Mouse (Mus musculus) lung, embryonic 16.5 days (tissue): ENCODE results near the gene Gm10352. TPM values are rescaled to one million over a fixed set of nuclear protein-coding genes. Genes with fewer than 3 reads are reported as not detected.
"Not testable (repeated sequence)": the region's sequence is repeated elsewhere in the genome, so short reads cannot be mapped to it uniquely, and the experiment has no call there.

ENCODE experiments used
- ATAC-seq: fragments of 200-750 bp; cut with Nextera tagmentation; 2 replicates; pipeline ENCODE4 v1.8.0; 2017; ENCODE audit warnings: low read depth, mild to moderate bottlenecking, moderate library complexity
- H3K27ac ChIP-seq: fragments of 300-500 bp; sonication (generic); 2 replicates; pipeline ENCODE4 v1.5.1; 2014; ENCODE audit warnings: mild to moderate bottlenecking, control low read depth, low read length
- H3K27me3 ChIP-seq: fragments of 300-500 bp; sonication (generic); 2 replicates; pipeline ENCODE4 v1.6.1; 2014; ENCODE audit warnings: low read depth, low read length, mixed read lengths; ENCODE audit not compliant: control insufficient read depth, insufficient read depth
- H3K36me3 ChIP-seq: fragments of 300-500 bp; sonication (generic); 2 replicates; pipeline ENCODE4 v1.6.1; 2014; ENCODE audit warnings: low read length; ENCODE audit not compliant: control insufficient read depth, insufficient read depth
- H3K4me1 ChIP-seq: fragments of 300-500 bp; sonication (generic); replicated peaks from 2 replicates; pipeline ENCODE4 v1.6.1; 2014; ENCODE audit warnings: low read length, mixed read lengths; ENCODE audit not compliant: control insufficient read depth, insufficient read depth
- H3K4me2 ChIP-seq: fragments of 300-500 bp; sonication (generic); 2 replicates; pipeline ENCODE4 v1.6.1; 2014; ENCODE audit warnings: low read depth, low read length, control low read depth
- H3K4me3 ChIP-seq: fragments of 300-500 bp; sonication (generic); 2 replicates; pipeline ENCODE4 v1.5.1; 2014; ENCODE audit warnings: mild to moderate bottlenecking, low read length, control low read depth
- H3K9ac ChIP-seq: fragments of 300-500 bp; sonication (generic); 2 replicates; pipeline ENCODE4 v1.6.1; 2014; ENCODE audit warnings: low read length, control low read depth
- H3K9me3 ChIP-seq: fragments of 300-500 bp; sonication (generic); 2 replicates; pipeline ENCODE4 v1.6.1; 2016; ENCODE audit warnings: low read length; ENCODE audit not compliant: control insufficient read depth
- WGBS: fragments of 180-500 bp; shearing (Covaris S2); extraction: QIAGEN DNeasy Blood & Tissue Kit; methylation state at CpG from one replicate; pipeline ENCODE4 v1.1.7; 2014; 5-methylcytosine and 5-hydroxymethylcytosine counted together
- polyA plus RNA-seq: library from polyadenylated mRNA; unstranded; fragments of >200 nt; fragmentation: Nextera tagmentation; extraction: Ambion mirVana; gene quantifications from 2 replicates; pipeline ENCODE4 v1.2.1, GENCODE M21; 2015

Gm10352 gene
- not detected in 2 replicates for polyA plus RNA-seq

DNA sequence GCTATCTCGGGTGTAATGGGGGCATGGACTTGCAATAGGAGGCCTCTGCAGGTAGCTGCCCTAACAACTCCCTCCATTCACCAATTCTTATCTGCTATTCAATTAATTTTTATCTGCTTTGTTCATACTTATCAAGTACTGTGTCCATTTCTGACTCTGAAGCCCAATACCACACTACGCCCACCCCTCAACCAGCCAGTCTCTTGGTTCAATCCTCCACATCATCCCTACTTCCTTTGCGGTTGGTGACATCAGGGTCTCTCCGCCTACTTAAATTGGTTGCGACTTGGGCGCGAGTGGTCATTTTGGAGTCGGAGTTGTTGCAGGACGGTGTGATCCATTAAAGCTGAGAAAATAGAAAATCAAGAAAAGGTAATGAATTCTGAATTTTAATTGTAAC lies at the start of gene Gm10352:
Gm10352 (plus strand) TSS at position 301 of the 400 bp plus-strand sequence.
- not testable (repeated sequence) for H3K4me2 ChIP-seq, ATAC-seq, H3K9me3 ChIP-seq, H3K9ac ChIP-seq, H3K27ac ChIP-seq, H3K27me3 ChIP-seq, H3K4me3 ChIP-seq, H3K36me3 ChIP-seq, H3K4me1 ChIP-seq
- no CpG with 5 or more reads among the region's 9 CpGs for WGBS

DNA sequence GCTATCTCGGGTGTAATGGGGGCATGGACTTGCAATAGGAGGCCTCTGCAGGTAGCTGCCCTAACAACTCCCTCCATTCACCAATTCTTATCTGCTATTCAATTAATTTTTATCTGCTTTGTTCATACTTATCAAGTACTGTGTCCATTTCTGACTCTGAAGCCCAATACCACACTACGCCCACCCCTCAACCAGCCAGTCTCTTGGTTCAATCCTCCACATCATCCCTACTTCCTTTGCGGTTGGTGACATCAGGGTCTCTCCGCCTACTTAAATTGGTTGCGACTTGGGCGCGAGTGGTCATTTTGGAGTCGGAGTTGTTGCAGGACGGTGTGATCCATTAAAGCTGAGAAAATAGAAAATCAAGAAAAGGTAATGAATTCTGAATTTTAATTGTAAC lies 31.5 kb downstream of the Gm10352 start, which contains the start of gene Gm29289:
Gm29289 (plus strand) TSS at position 301 of the 400 bp plus-strand sequence.
- not testable (repeated sequence) for H3K27ac ChIP-seq, H3K4me2 ChIP-seq, H3K4me3 ChIP-seq, H3K36me3 ChIP-seq, ATAC-seq, H3K9me3 ChIP-seq, H3K4me1 ChIP-seq, H3K27me3 ChIP-seq, H3K9ac ChIP-seq
- no CpG with 5 or more reads among the region's 9 CpGs for WGBS

Other genes with a start within 250 kb of the Gm10352 start
- gene Sry, start 237.3 kb upstream of the Gm10352 start, polyA plus RNA-seq = not detected in 2 replicates
- gene H2al2b, start 180.3 kb upstream of the Gm10352 start, polyA plus RNA-seq = not detected in 2 replicates
- gene Gm4064, start 104.8 kb upstream of the Gm10352 start, polyA plus RNA-seq = not detected in 2 replicates
- gene Rbmy, start 70.3 kb upstream of the Gm10352 start, polyA plus RNA-seq = not detected in 2 replicates
- gene Gm10256, start 70.3 kb upstream of the Gm10352 start, polyA plus RNA-seq = not detected in 2 replicates
- not detected in 2 replicates for gene Gm29289, start 31.6 kb downstream of the Gm10352 start, polyA plus RNA-seq